Mouse (Mus musculus) embryonic facial prominence, embryonic 13.5 days (tissue): ENCODE results near the gene Gsk3a. TPM values are rescaled to one million over a fixed set of nuclear protein-coding genes. Genes with fewer than 3 reads are reported as not detected.

ENCODE experiments used
- ATAC-seq: fragments of 200-750 bp; cut with Nextera tagmentation; 2 replicates; pipeline ENCODE4 v1.8.0; 2017; ENCODE audit warnings: low read depth; ENCODE audit not compliant: insufficient number of reproducible peaks, insufficient read depth, low FRiP score, low TSS enrichment
- H3K27ac ChIP-seq: fragments of 300-500 bp; sonication (generic); 2 replicates; pipeline ENCODE4 v1.5.1; 2015; ENCODE audit warnings: moderate library complexity, mild to moderate bottlenecking, inconsistent platforms
- H3K27me3 ChIP-seq: fragments of 300-500 bp; sonication (generic); 2 replicates; pipeline ENCODE4 v1.6.1; 2015; ENCODE audit warnings: mild to moderate bottlenecking, inconsistent platforms
- H3K36me3 ChIP-seq: fragments of 300-500 bp; sonication (generic); 2 replicates; pipeline ENCODE4 v1.6.1; 2015; ENCODE audit warnings: mild to moderate bottlenecking, inconsistent platforms
- H3K4me1 ChIP-seq: fragments of 300-500 bp; sonication (generic); 2 replicates; pipeline ENCODE4 v1.6.1; 2015; ENCODE audit warnings: inconsistent platforms
- H3K4me2 ChIP-seq: fragments of 300-500 bp; sonication (generic); 2 replicates; pipeline ENCODE4 v1.6.1; 2015; ENCODE audit warnings: moderate library complexity, mild to moderate bottlenecking, inconsistent platforms
- H3K4me3 ChIP-seq: fragments of 300-500 bp; sonication (generic); 2 replicates; pipeline ENCODE4 v1.5.1; 2015; ENCODE audit warnings: mild to moderate bottlenecking, inconsistent platforms
- H3K9ac ChIP-seq: fragments of 300-500 bp; sonication (generic); 2 replicates; pipeline ENCODE4 v1.6.1; 2015; ENCODE audit warnings: mild to moderate bottlenecking, inconsistent platforms
- H3K9me3 ChIP-seq: fragments of 300-500 bp; sonication (generic); 2 replicates; pipeline ENCODE4 v1.6.1; 2016; ENCODE audit warnings: inconsistent platforms
- WGBS: fragments of 180-500 bp; shearing (Covaris S2); methylation state at CpG from one replicate; pipeline ENCODE4 v1.1.7; 2015; ENCODE audit warnings: mixed read lengths; 5-methylcytosine and 5-hydroxymethylcytosine counted together
- polyA plus RNA-seq: library from polyadenylated mRNA; unstranded; fragments of >200 nt; fragmentation: Nextera tagmentation; extraction: Ambion mirVana; gene quantifications from 2 replicates; pipeline ENCODE4 v1.2.1, GENCODE M21; 2015

The Gsk3a gene
- polyA plus RNA-seq, 1 experiment from 2014 or later = 14.4 TPM

DNA sequence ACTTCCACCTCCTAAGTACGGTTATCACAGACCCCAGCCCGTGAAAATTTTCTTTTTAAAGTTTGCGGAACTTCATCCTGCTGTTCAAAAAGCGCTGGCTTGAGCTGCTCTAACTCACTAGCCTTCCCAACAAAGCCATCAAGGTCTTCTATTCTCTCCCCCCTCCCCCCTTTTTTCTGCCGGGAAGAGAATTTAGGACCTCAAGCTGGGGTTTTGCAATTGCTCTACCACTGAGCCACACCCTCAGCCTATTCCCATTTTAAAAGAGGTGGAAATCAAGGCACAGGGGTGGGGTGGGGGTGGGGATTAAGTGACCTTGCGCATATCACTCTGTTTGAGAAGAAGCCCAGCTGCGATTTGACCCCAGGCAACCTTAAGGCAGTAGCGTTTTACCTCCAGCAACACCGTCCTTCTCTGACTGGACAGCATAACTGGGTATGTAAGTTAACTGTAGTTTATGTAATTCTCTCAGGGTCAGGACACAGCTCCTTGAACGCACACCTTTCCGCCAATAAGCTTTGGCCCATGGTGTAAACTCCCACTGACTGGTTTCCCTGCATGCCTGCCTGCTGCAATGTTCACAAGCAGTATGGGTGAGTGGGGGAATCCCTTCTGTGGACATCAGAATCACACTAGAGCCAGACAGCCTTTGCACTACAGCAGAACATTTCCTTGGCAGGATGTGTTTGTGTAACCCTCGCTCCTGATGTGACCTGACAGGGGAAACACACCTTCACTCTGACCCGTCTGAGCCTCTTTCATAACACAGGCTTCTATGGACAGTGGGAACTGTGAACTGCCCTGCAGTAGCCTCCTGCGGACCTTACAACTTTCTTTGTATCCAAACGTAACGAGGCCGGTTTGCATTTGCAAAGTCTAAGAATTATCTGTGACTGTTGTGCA is 26.6 kb upstream of the Gsk3a start:
- Histone ChIP-seq H3K4me2 (no peak overlapping the region), H3K4me3 (no peak overlapping the region), H3K4me1 (peaks cover 11% of the 10 kb centered on the region), H3K36me3 (no peaks in the 10 kb centered on the region), H3K9me3 (no peaks in the 10 kb centered on the region), H3K27ac (no peak overlapping the region), H3K9ac (no peak overlapping the region), H3K27me3 (no peaks in the 10 kb centered on the region)
- ATAC-seq = no peak
- 30% methylated on average over 17 of the region's 17 CpGs for WGBS

DNA sequence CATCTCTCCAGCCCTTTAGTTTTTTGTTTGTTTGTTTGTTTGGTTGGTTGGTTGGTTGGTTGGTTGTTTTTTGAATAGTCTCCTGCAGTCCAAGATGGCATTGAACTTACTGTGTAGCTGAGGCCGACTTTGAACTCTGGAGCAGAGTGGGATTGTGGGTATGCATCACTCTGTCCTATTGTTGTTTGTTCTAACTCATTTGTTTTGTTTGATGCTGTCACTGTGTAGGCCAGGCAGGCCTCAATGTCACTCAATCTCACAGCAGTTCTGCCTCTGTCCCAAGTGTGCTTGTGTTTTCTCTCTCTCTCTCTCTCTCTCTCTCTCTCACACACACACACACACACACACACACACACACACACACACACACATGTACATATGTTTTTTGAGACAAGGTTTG is 24.2 kb upstream of the Gsk3a start:
- Histone ChIP-seq H3K9me3 (no peaks in the 10 kb centered on the region), H3K9ac (no peak overlapping the region), H3K4me2 (no peak overlapping the region), H3K27ac (no peak overlapping the region), H3K4me1 (peaks cover 3% of the 10 kb centered on the region), H3K36me3 (no peaks in the 10 kb centered on the region), H3K27me3 (no peaks in the 10 kb centered on the region), H3K4me3 (no peak overlapping the region)
- ATAC-seq = no peak
- WGBS = 86% methylated on average over 1 of the region's 1 CpGs

GRCm38 (mm10) chr7:25251822-25252221 is 14.2 kb upstream of the Gsk3a start:
- Histone ChIP-seq H3K27me3 (no peaks in the 10 kb centered on the region), H3K4me2 (peak overlapping the region; percentile 98), H3K4me1 (peaks cover 32% of the 10 kb centered on the region), H3K27ac (peak overlapping the region; percentile 99), H3K36me3 (no peaks in the 10 kb centered on the region), H3K9ac (peak overlapping the region; percentile 98), H3K9me3 (no peaks in the 10 kb centered on the region), H3K4me3 (peak overlapping the region; percentile 93)
- ATAC-seq = no peak
- 20% methylated on average over 8 of the region's 8 CpGs for WGBS

GRCm38 (mm10) chr7:25251071-25251791 is 13.6 kb upstream of the Gsk3a start:
- WGBS = 2% methylated on average over 22 of the region's 22 CpGs
- Histone ChIP-seq H3K4me2 (peak overlapping the region; percentile 98), H3K36me3 (no peaks in the 10 kb centered on the region; the same call in 1 of the 2 replicates), H3K4me3 (peak overlapping the region; percentile 93), H3K27ac (peak overlapping the region; percentile 99), H3K4me1 (peaks cover 37% of the 10 kb centered on the region), H3K9me3 (no peaks in the 10 kb centered on the region), H3K27me3 (no peaks in the 10 kb centered on the region), H3K9ac (peak overlapping the region; percentile 98)
- ATAC-seq = 0 out of 2 replicates have a peak, but pooled peaks have one; percentile 6

DNA sequence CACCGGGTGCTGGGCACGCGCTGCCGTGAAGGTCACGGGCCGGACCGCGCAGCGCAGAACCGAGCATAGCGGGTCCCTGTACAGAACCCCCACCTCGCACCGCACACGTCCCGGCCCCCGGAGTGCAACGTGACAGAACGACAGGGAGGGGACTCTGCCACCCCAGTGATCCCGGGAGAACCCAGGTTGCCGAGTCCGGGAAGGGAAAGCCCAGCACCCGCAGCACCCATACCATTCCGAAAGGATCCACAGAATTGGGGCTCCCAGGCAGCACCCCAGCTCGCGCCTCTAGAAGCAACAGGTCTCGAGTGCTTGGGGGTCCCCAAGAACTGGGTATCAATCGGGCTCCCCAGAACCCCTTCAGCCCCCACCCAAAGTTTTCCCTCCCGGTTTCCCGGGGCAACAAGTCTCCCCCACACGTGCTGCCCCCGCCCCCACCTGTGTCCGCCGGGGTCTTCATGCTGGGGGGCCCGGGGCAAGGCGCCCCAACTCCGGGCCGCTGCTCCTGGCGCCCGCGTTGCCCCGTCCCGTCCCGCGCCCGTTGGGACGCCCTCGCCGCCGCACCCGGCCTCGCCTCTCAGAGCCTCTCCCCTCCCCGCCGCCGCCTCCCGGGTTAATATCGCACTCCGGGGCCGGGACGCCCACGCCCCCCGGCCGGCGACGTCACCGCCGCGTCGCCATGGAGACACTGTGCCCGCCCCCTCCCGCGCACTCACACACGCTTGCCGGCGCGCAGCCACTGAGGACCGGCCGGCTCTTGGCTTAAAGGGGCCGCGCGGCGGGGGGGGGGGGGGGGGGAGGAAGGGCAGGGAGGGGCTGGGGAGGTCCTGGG is 12.7 kb upstream of the Gsk3a start, which contains the start of gene Erf:
Erf (minus strand) TSS at position 621 of the 832 bp plus-strand sequence.
- Histone ChIP-seq H3K27me3 (no peaks in the 10 kb centered on the region), H3K9ac (peak within 1 kb of the TSS; percentile 98), H3K4me3 (peak within 1 kb of the TSS; percentile 93), H3K4me1 (peaks cover 46% of the 10 kb centered on the region), H3K27ac (peak within 1 kb of the TSS; percentile 99), H3K36me3 (peaks cover 9% of the 10 kb centered on the region), H3K9me3 (no peaks in the 10 kb centered on the region), H3K4me2 (peak within 1 kb of the TSS; percentile 98)
- 1% methylated on average over 67 of the region's 81 CpGs for WGBS
- ATAC-seq = peak; percentile 79

DNA sequence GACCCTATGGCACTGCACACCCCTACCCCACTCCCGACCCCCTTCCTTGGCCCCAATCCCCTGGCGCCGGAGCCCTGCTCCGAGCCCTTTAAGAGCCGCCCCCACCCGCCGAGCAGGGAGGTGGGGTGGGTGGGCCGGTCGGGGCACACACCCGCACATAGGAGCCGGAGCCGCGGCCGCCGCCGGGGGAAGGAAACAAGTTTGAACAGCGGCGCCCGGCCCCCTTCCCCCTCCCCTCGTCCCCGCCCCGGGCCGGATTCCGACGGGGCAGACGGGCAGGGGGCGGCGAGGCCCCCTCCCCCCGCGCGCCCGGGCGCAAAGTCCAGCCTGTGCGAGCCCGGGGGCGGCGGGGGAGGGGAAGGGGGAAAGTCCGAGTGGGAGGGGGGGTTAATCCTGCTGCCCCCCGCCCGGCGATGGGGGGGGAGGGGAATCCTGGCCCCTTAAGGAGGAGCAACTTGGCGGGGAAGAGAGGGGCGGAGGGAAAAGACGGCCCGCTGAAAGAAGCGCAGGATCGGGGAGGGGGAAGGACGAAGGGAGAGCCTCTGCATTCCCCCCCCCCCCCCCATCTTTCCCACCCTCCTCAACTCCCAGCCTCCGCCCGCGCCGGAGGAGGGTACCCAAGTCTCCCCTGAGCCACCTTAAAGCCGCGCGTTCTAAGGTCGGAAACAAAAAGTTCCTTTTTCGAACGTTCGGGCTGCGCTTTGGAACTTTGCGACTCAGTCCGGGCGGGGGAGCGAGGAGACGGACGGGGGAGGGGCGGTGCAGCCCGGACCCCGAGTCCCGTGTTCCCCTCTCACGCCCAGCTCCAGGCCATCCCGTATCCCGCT is 11.9 kb upstream of the Gsk3a start:
- peak overlapping the region; percentile 98 for H3K4me2 ChIP-seq
- no peaks in the 10 kb centered on the region for H3K9me3 ChIP-seq
- peak overlapping the region; percentile 99 for H3K27ac ChIP-seq
- H3K9ac ChIP-seq = peak overlapping the region; percentile 98
- no peaks in the 10 kb centered on the region for H3K27me3 ChIP-seq
- WGBS = under 1% methylated on average over 52 of the region's 73 CpGs
- H3K4me3 ChIP-seq = peak overlapping the region; percentile 93
- H3K36me3 ChIP-seq = peaks cover 17% of the 10 kb centered on the region
- peaks cover 54% of the 10 kb centered on the region for H3K4me1 ChIP-seq
- ATAC-seq = peak; percentile 67

- H3K9me3 ChIP-seq = no peaks in the 10 kb centered on the region
- peaks cover 23% of the 10 kb centered on the region for H3K36me3 ChIP-seq
- peak; percentile 17; the same call in 1 of the 2 replicates for ATAC-seq
- no peaks in the 10 kb centered on the region for H3K27me3 ChIP-seq
- H3K4me3 ChIP-seq = peak overlapping the region; percentile 93
- peaks cover 60% of the 10 kb centered on the region for H3K4me1 ChIP-seq
- peak overlapping the region; percentile 98 for H3K9ac ChIP-seq
- peak overlapping the region; percentile 99 for H3K27ac ChIP-seq
- H3K4me2 ChIP-seq = peak overlapping the region; percentile 98
- WGBS = under 1% methylated on average over 25 of the region's 25 CpGs
Observed at GRCm38 (mm10) chr7:25248846-25249313, 11.2 kb upstream of the Gsk3a start.

DNA sequence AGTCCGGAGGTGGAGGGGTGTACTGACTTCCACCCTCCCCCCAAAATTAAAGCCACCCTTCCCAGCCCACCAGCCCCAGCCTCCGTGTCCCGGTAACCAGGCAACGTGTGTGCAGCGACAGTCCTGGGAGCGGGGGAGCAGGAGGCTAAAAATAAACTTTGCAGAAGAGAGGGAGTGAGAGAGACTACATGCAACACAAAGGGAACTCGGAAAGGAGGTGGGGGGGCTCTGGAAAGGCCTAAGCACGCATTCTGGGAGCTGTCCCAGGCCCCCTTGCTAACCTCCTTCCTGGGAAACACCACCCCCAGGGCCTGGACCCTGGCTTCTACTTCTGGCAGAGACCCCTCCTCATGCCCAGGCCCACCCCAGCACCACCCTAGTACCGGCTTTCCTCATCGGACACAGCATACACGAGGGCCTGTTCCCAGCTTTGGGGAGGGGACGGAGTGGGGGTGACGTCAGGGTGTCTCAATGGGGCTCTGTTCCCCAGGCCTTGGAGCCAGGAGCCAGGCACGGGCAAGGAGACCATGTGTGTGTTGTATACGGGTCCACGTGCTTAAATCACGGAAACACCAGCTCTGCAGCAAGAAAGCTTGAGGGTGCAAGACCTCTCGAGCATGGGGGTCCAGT is 10.5 kb upstream of the Gsk3a start:
- peak overlapping the region; percentile 99 for H3K27ac ChIP-seq
- peaks cover 60% of the 10 kb centered on the region for H3K4me1 ChIP-seq
- WGBS = under 1% methylated on average over 18 of the region's 18 CpGs
- peak overlapping the region; percentile 93 for H3K4me3 ChIP-seq
- peaks cover 29% of the 10 kb centered on the region for H3K36me3 ChIP-seq
- H3K9me3 ChIP-seq = no peaks in the 10 kb centered on the region
- H3K4me2 ChIP-seq = peak overlapping the region; percentile 98
- H3K27me3 ChIP-seq = no peaks in the 10 kb centered on the region
- no peak for ATAC-seq
- H3K9ac ChIP-seq = peak overlapping the region; percentile 98

- H3K4me1 ChIP-seq = peaks cover 60% of the 10 kb centered on the region
- peak overlapping the region; percentile 93 for H3K4me3 ChIP-seq
- H3K9ac ChIP-seq = peak overlapping the region; percentile 98
- no peak for ATAC-seq
- 17% methylated on average over 3 of the region's 3 CpGs for WGBS
- peak overlapping the region; percentile 98 for H3K4me2 ChIP-seq
- no peaks in the 10 kb centered on the region for H3K27me3 ChIP-seq
- H3K27ac ChIP-seq = peak overlapping the region; percentile 99
- H3K9me3 ChIP-seq = no peaks in the 10 kb centered on the region
- H3K36me3 ChIP-seq = peaks cover 35% of the 10 kb centered on the region
Observed at GRCm38 (mm10) chr7:25247498-25247897, 9.8 kb upstream of the Gsk3a start.

GRCm38 (mm10) chr7:25246759-25247137 is 9.1 kb upstream of the Gsk3a start:
- peak overlapping the region; percentile 99 for H3K27ac ChIP-seq
- H3K27me3 ChIP-seq = no peaks in the 10 kb centered on the region
- peaks cover 41% of the 10 kb centered on the region for H3K36me3 ChIP-seq
- peak overlapping the region; percentile 93 for H3K4me3 ChIP-seq
- ATAC-seq = no peak
- peak overlapping the region; percentile 98 for H3K4me2 ChIP-seq
- no peaks in the 10 kb centered on the region for H3K9me3 ChIP-seq
- H3K4me1 ChIP-seq = peaks cover 54% of the 10 kb centered on the region
- H3K9ac ChIP-seq = peak overlapping the region; percentile 98
- 33% methylated on average over 4 of the region's 4 CpGs for WGBS
